Mouse (Mus musculus): Measurements from ENCODE around the gene Serbp1. TPM values are rescaled to one million over a fixed set of nuclear protein-coding genes. Genes with fewer than 3 reads are reported as not detected.

Gene Serbp1
- polyA plus RNA-seq, 1 experiment from 2014 or later, result 273 TPM

- H3K9ac ChIP-seq, result no peak overlapping the region
- no peak for ATAC-seq (replicated peaks)
These were observed 43.7 kb downstream of the Serbp1 start for GRCm38 (mm10) chr6:67281614-67282197.

GRCm38 (mm10) chr6:67282897-67283296, 44.9 kb downstream of the Serbp1 start:
- Histone ChIP-seq H3K9ac (no peak overlapping the region), H3K36me3 (replicated peaks) (peaks cover 6% of the 10 kb centered on the region; the same call in 1 of the 2 replicates), H3K4me1 (no peaks in the 10 kb centered on the region), H3K4me2 (no peak overlapping the region), H3K27me3 (replicated peaks) (no peaks in the 10 kb centered on the region), H3K27ac (no peak overlapping the region), H3K9me3 (no peaks in the 10 kb centered on the region), H3K4me3 (no peak overlapping the region)
- WGBS, result 96% methylated on average over 1 of the region's 1 CpGs
- ATAC-seq (replicated peaks), result no peak

More at GRCm38 (mm10) chr6:67281614-67282197, 43.7 kb downstream of the Serbp1 start:
- no peak overlapping the region for H3K4me2 ChIP-seq
- no peaks in the 10 kb centered on the region for H3K4me1 ChIP-seq
- H3K27ac ChIP-seq, result no peak overlapping the region
- H3K9me3 ChIP-seq, result no peaks in the 10 kb centered on the region
- WGBS, result 94% methylated on average over 9 of the region's 9 CpGs
- H3K4me3 ChIP-seq, result no peak overlapping the region
- no peaks in the 10 kb centered on the region for H3K27me3 ChIP-seq (replicated peaks)
- H3K36me3 ChIP-seq (replicated peaks), result peaks cover 11% of the 10 kb centered on the region; the same call in 1 of the 2 replicates

- H3K27me3 ChIP-seq (replicated peaks), result no peaks in the 10 kb centered on the region
- no peak overlapping the region for H3K4me2 ChIP-seq
- 0 out of 2 replicates have a peak, but pooled peaks cover 4% of the 10 kb centered on the region for H3K36me3 ChIP-seq (replicated peaks)
- no peaks in the 10 kb centered on the region for H3K9me3 ChIP-seq
- H3K4me3 ChIP-seq, result no peak overlapping the region
- WGBS, result 84% methylated on average over 5 of the region's 5 CpGs
- H3K27ac ChIP-seq, result no peak overlapping the region
- no peaks in the 10 kb centered on the region for H3K4me1 ChIP-seq
- ATAC-seq (replicated peaks), result no peak
- no peak overlapping the region for H3K9ac ChIP-seq
These were observed 54.2 kb downstream of the Serbp1 start for GRCm38 (mm10) chr6:67292042-67292623.

GRCm38 (mm10) chr6:67296126-67296525, 58.1 kb downstream of the Serbp1 start:
- no peak for ATAC-seq (replicated peaks)
- H3K36me3 ChIP-seq (replicated peaks), result no peaks in the 10 kb centered on the region
- no peaks in the 10 kb centered on the region for H3K4me1 ChIP-seq
- no peaks in the 10 kb centered on the region for H3K9me3 ChIP-seq
- WGBS, result 61% methylated on average over 5 of the region's 5 CpGs
- no peak overlapping the region for H3K9ac ChIP-seq
- no peaks in the 10 kb centered on the region for H3K27me3 ChIP-seq (replicated peaks)
- no peak overlapping the region for H3K4me2 ChIP-seq
- no peak overlapping the region for H3K27ac ChIP-seq
- no peak overlapping the region for H3K4me3 ChIP-seq

- H3K9ac ChIP-seq, result no peak overlapping the region
- no peaks in the 10 kb centered on the region for H3K36me3 ChIP-seq (replicated peaks)
- no peaks in the 10 kb centered on the region for H3K9me3 ChIP-seq
- 56% methylated on average over 5 of the region's 5 CpGs for WGBS
- no peak overlapping the region for H3K4me2 ChIP-seq
- no peak overlapping the region for H3K4me3 ChIP-seq
- no peak overlapping the region for H3K27ac ChIP-seq
- H3K4me1 ChIP-seq, result no peaks in the 10 kb centered on the region
- ATAC-seq (replicated peaks), result no peak
- no peaks in the 10 kb centered on the region for H3K27me3 ChIP-seq (replicated peaks)
These were observed 60.8 kb downstream of the Serbp1 start for GRCm38 (mm10) chr6:67298742-67299141.

GRCm38 (mm10) chr6:67300300-67300699, 62.3 kb downstream of the Serbp1 start:
- Histone ChIP-seq H3K27me3 (replicated peaks) (no peaks in the 10 kb centered on the region), H3K27ac (no peak overlapping the region), H3K9ac (no peak overlapping the region), H3K36me3 (replicated peaks) (no peaks in the 10 kb centered on the region), H3K9me3 (no peaks in the 10 kb centered on the region), H3K4me1 (no peaks in the 10 kb centered on the region), H3K4me2 (no peak overlapping the region), H3K4me3 (no peak overlapping the region)
- 83% methylated on average over 4 of the region's 4 CpGs for WGBS
- ATAC-seq (replicated peaks), result no peak

GRCm38 (mm10) chr6:67300710-67301163, 62.8 kb downstream of the Serbp1 start:
- no peak overlapping the region for H3K4me3 ChIP-seq
- ATAC-seq (replicated peaks), result no peak
- H3K4me2 ChIP-seq, result no peak overlapping the region
- no peak overlapping the region for H3K9ac ChIP-seq
- no peaks in the 10 kb centered on the region for H3K9me3 ChIP-seq
- no peaks in the 10 kb centered on the region for H3K36me3 ChIP-seq (replicated peaks)
- no peaks in the 10 kb centered on the region for H3K4me1 ChIP-seq
- H3K27me3 ChIP-seq (replicated peaks), result no peaks in the 10 kb centered on the region
- no peak overlapping the region for H3K27ac ChIP-seq
- 47% methylated on average over 6 of the region's 6 CpGs for WGBS

GRCm38 (mm10) chr6:67301230-67301629, 63.3 kb downstream of the Serbp1 start:
- Histone ChIP-seq H3K27ac (no peak overlapping the region), H3K9me3 (no peaks in the 10 kb centered on the region), H3K9ac (no peak overlapping the region), H3K4me3 (no peak overlapping the region), H3K36me3 (replicated peaks) (no peaks in the 10 kb centered on the region), H3K4me1 (no peaks in the 10 kb centered on the region), H3K27me3 (replicated peaks) (no peaks in the 10 kb centered on the region), H3K4me2 (no peak overlapping the region)
- ATAC-seq (replicated peaks), result no peak
- 94% methylated on average over 3 of the region's 3 CpGs for WGBS

- WGBS, result 84% methylated on average over 4 of the region's 4 CpGs
These were observed 64.5 kb downstream of the Serbp1 start for GRCm38 (mm10) chr6:67302471-67302870.

GRCm38 (mm10) chr6:67303210-67303609, 65.2 kb downstream of the Serbp1 start:
- H3K4me3 ChIP-seq, result no peak overlapping the region
- no peak overlapping the region for H3K4me2 ChIP-seq
- H3K27me3 ChIP-seq (replicated peaks), result no peaks in the 10 kb centered on the region
- no peaks in the 10 kb centered on the region for H3K4me1 ChIP-seq
- no peak for ATAC-seq (replicated peaks)
- no peaks in the 10 kb centered on the region for H3K36me3 ChIP-seq (replicated peaks)
- H3K9ac ChIP-seq, result no peak overlapping the region
- 90% methylated on average over 10 of the region's 10 CpGs for WGBS
- H3K27ac ChIP-seq, result no peak overlapping the region
- no peaks in the 10 kb centered on the region for H3K9me3 ChIP-seq

More at GRCm38 (mm10) chr6:67302471-67302870, 64.5 kb downstream of the Serbp1 start:
- Histone ChIP-seq H3K4me1 (no peaks in the 10 kb centered on the region), H3K9me3 (no peaks in the 10 kb centered on the region), H3K27me3 (replicated peaks) (no peaks in the 10 kb centered on the region), H3K27ac (no peak overlapping the region), H3K9ac (no peak overlapping the region), H3K36me3 (replicated peaks) (no peaks in the 10 kb centered on the region), H3K4me2 (no peak overlapping the region), H3K4me3 (no peak overlapping the region)
- ATAC-seq (replicated peaks), result no peak

GRCm38 (mm10) chr6:67308994-67309393, 71.0 kb downstream of the Serbp1 start:
- 89% methylated on average over 3 of the region's 3 CpGs for WGBS

GRCm38 (mm10) chr6:67309752-67310151, 71.8 kb downstream of the Serbp1 start:
- WGBS, result 87% methylated on average over 3 of the region's 3 CpGs
- no peaks in the 10 kb centered on the region for H3K9me3 ChIP-seq
- no peaks in the 10 kb centered on the region for H3K27me3 ChIP-seq (replicated peaks)
- no peaks in the 10 kb centered on the region for H3K4me1 ChIP-seq
- H3K9ac ChIP-seq, result no peak overlapping the region
- H3K27ac ChIP-seq, result no peak overlapping the region
- H3K4me2 ChIP-seq, result no peak overlapping the region
- no peak overlapping the region for H3K4me3 ChIP-seq
- ATAC-seq (replicated peaks), result no peak
- H3K36me3 ChIP-seq (replicated peaks), result no peaks in the 10 kb centered on the region

More at GRCm38 (mm10) chr6:67308994-67309393, 71.0 kb downstream of the Serbp1 start:
- no peak for ATAC-seq (replicated peaks)
- no peak overlapping the region for H3K4me2 ChIP-seq
- no peaks in the 10 kb centered on the region for H3K36me3 ChIP-seq (replicated peaks)
- no peak overlapping the region for H3K27ac ChIP-seq
- H3K9me3 ChIP-seq, result no peaks in the 10 kb centered on the region
- no peak overlapping the region for H3K9ac ChIP-seq
- no peak overlapping the region for H3K4me3 ChIP-seq
- H3K4me1 ChIP-seq, result no peaks in the 10 kb centered on the region
- H3K27me3 ChIP-seq (replicated peaks), result no peaks in the 10 kb centered on the region

- H3K9me3 ChIP-seq, result no peaks in the 10 kb centered on the region
- WGBS, result 70% methylated on average over 1 of the region's 1 CpGs
- H3K27ac ChIP-seq, result no peak overlapping the region
- no peaks in the 10 kb centered on the region for H3K27me3 ChIP-seq (replicated peaks)
- no peak overlapping the region for H3K4me2 ChIP-seq
- no peaks in the 10 kb centered on the region for H3K36me3 ChIP-seq (replicated peaks)
- no peak for ATAC-seq (replicated peaks)
- no peaks in the 10 kb centered on the region for H3K4me1 ChIP-seq
- no peak overlapping the region for H3K9ac ChIP-seq
- H3K4me3 ChIP-seq, result no peak overlapping the region
These were observed 76.7 kb downstream of the Serbp1 start for GRCm38 (mm10) chr6:67314697-67315096.
